Mouse (Mus musculus): ENCODE results near the gene Csf3r.

- TF ChIP-seq POLR2A (IDR thresholded peaks at IDR 0.05; ENCODE audit: insufficient read depth, low read depth, low read length) (no peak), CTCF (IDR thresholded peaks at IDR 0.05; ENCODE audit: insufficient read depth, low read depth, low read length) (no peak)
These were observed 22.8 kb upstream of the Csf3r start for GRCm38 (mm10) chr4:126001311-126002199.
